Mouse (Mus musculus): ENCODE measurements around the gene Mettl7a3. TPM values are rescaled to one million over a fixed set of nuclear protein-coding genes. Genes with fewer than 3 reads are reported as not detected.
"Not testable (repeated sequence)": the region's sequence is repeated elsewhere in the genome, so short reads cannot be mapped to it uniquely, and the experiment has no call there.

The Mettl7a3 gene
- total and polyA plus RNA-seq, 3 experiments: 0.12 to 0.70 TPM; not detected in 1

GRCm38 (mm10) chr15:100307438-100308096, 27.2 kb upstream of the Mettl7a3 start:
- not testable (repeated sequence) for H3K79me2 ChIP-seq (ENCODE audit: control insufficient read depth, insufficient read depth, low read length, poor library complexity); H3K9ac ChIP-seq (ENCODE audit: control insufficient read depth, low read depth, low read length, poor library complexity, severe bottlenecking); H3K27ac ChIP-seq (ENCODE audit: control insufficient read depth, low read depth, low read length); H3K27me3 ChIP-seq (ENCODE audit: control insufficient read depth in 1 of 2, insufficient read depth in 2 of 2, low read length in 2 of 2); H3K9me3 ChIP-seq (replicated peaks; ENCODE audit: insufficient read depth, low read length)
- TF ChIP-seq ETS1 (IDR thresholded peaks at IDR 0.05; ENCODE audit: low read depth, low read length): 0 out of 2 replicates have a peak, but pooled peaks have one; percentile 16
- peak; percentile 27 to 64 (median 52); a peak in 5 of 6 replicates for TF ChIP-seq CTCF (IDR thresholded peaks at IDR 0.05 in 2 of 3, conservative IDR thresholded peaks at IDR 0.05 in 1 of 3; ENCODE audit: control insufficient read depth in 1 of 3, insufficient read depth in 1 of 3, low read depth in 2 of 3, low read length in 3 of 3, poor library complexity in 1 of 3, severe bottlenecking in 1 of 3)
- TF ChIP-seq SMC3 (IDR thresholded peaks at IDR 0.05; ENCODE audit: low read depth, low read length): peak; percentile 36
- TF ChIP-seq RAD21 (IDR thresholded peaks at IDR 0.05; ENCODE audit: low read depth, low read length): peak; percentile 21
- peaks cover 3 to 21% of the 10 kb centered on the region in 2 experiments for H3K36me3 ChIP-seq (ENCODE audit: control insufficient read depth in 1 of 2, insufficient read depth in 2 of 2, low read length in 2 of 2)
- DNase-seq (ENCODE audit: low read depth, low spot score): peak; percentile 92
- H3K4me1 ChIP-seq (ENCODE audit: control insufficient read depth in 1 of 2, insufficient read depth in 2 of 2, low read length in 2 of 2): peaks cover 18 to 22% of the 10 kb centered on the region in 2 experiments
- 0 out of 4 replicates have a peak overlapping the region, but pooled peaks of 1 of the 2 experiments have one; percentile 14 for H3K4me3 ChIP-seq (ENCODE audit: control insufficient read depth in 1 of 2, insufficient read depth in 1 of 2, low read depth in 2 of 2, low read length in 2 of 2)

- H3K9me3 ChIP-seq (replicated peaks; ENCODE audit: insufficient read depth, low read length): no peaks in the 10 kb centered on the region
- H3K4me1 ChIP-seq (ENCODE audit: control insufficient read depth in 1 of 2, insufficient read depth in 2 of 2, low read length in 2 of 2): peaks cover 0 to 3% of the 10 kb centered on the region in 2 experiments; a peak in 1 of 4 replicates
- H3K79me2 ChIP-seq (ENCODE audit: control insufficient read depth, insufficient read depth, low read length, poor library complexity): no peaks in the 10 kb centered on the region
- no peak for TF ChIP-seq MAZ (IDR thresholded peaks at IDR 0.05; ENCODE audit: low read depth, low read length)
- no peak overlapping the region for H3K27ac ChIP-seq (ENCODE audit: control insufficient read depth, low read depth, low read length)
- H3K4me3 ChIP-seq (ENCODE audit: control insufficient read depth in 1 of 2, insufficient read depth in 1 of 2, low read depth in 2 of 2, low read length in 2 of 2): no peak overlapping the region
- H3K9ac ChIP-seq (ENCODE audit: control insufficient read depth, low read depth, low read length, poor library complexity, severe bottlenecking): no peak overlapping the region
- peaks cover 2 to 4% of the 10 kb centered on the region in 2 experiments; a peak in 3 of 4 replicates for H3K36me3 ChIP-seq (ENCODE audit: control insufficient read depth in 1 of 2, insufficient read depth in 2 of 2, low read length in 2 of 2)
- no peak for DNase-seq (ENCODE audit: low read depth, low spot score)
- H3K27me3 ChIP-seq (ENCODE audit: control insufficient read depth in 1 of 2, insufficient read depth in 2 of 2, low read length in 2 of 2): no peaks in the 10 kb centered on the region
These were observed 22.4 kb upstream of the Mettl7a3 start for GRCm38 (mm10) chr15:100312346-100312745.

GRCm38 (mm10) chr15:100314448-100315145, 20.1 kb upstream of the Mettl7a3 start:
- Histone ChIP-seq H3K9me3 (replicated peaks; ENCODE audit: insufficient read depth, low read length) (no peaks in the 10 kb centered on the region), H3K4me3 (ENCODE audit: control insufficient read depth in 1 of 2, insufficient read depth in 1 of 2, low read depth in 2 of 2, low read length in 2 of 2) (no peak overlapping the region), H3K9ac (ENCODE audit: control insufficient read depth, low read depth, low read length, poor library complexity, severe bottlenecking) (no peak overlapping the region), H3K36me3 (ENCODE audit: control insufficient read depth in 1 of 2, insufficient read depth in 2 of 2, low read length in 2 of 2) (peaks cover 0 to 4% of the 10 kb centered on the region in 2 experiments; a peak in 3 of 4 replicates), H3K79me2 (ENCODE audit: control insufficient read depth, insufficient read depth, low read length, poor library complexity) (no peaks in the 10 kb centered on the region), H3K27me3 (ENCODE audit: control insufficient read depth in 1 of 2, insufficient read depth in 2 of 2, low read length in 2 of 2) (no peaks in the 10 kb centered on the region), H3K27ac (ENCODE audit: control insufficient read depth, low read depth, low read length) (no peak overlapping the region), H3K4me1 (ENCODE audit: control insufficient read depth in 1 of 2, insufficient read depth in 2 of 2, low read length in 2 of 2) (no peaks in the 10 kb centered on the region)
- TF ChIP-seq ZMIZ1 (IDR thresholded peaks at IDR 0.05; ENCODE audit: low read depth, low read length) (no peak), MEF2A (IDR thresholded peaks at IDR 0.05; ENCODE audit: extremely low read depth, insufficient replicate concordance, low read depth, low read length, poor library complexity, severe bottlenecking) (no peak), MXI1 (IDR thresholded peaks at IDR 0.05; ENCODE audit: low read depth, low read length) (no peak), MAX (IDR thresholded peaks at IDR 0.05; ENCODE audit: low read length) (no peak), GABPA (IDR thresholded peaks at IDR 0.05; ENCODE audit: low read depth, low read length) (no peak)
- DNase-seq (ENCODE audit: low read depth, low spot score): no peak

GRCm38 (mm10) chr15:100318014-100318671, 16.6 kb upstream of the Mettl7a3 start:
- not testable (repeated sequence) for H3K36me3 ChIP-seq (ENCODE audit: control insufficient read depth in 1 of 2, insufficient read depth in 2 of 2, low read length in 2 of 2); H3K79me2 ChIP-seq (ENCODE audit: control insufficient read depth, insufficient read depth, low read length, poor library complexity); H3K9ac ChIP-seq (ENCODE audit: control insufficient read depth, low read depth, low read length, poor library complexity, severe bottlenecking); H3K27ac ChIP-seq (ENCODE audit: control insufficient read depth, low read depth, low read length); DNase-seq (ENCODE audit: low read depth, low spot score); H3K27me3 ChIP-seq (ENCODE audit: control insufficient read depth in 1 of 2, insufficient read depth in 2 of 2, low read length in 2 of 2); H3K9me3 ChIP-seq (replicated peaks; ENCODE audit: insufficient read depth, low read length); H3K4me1 ChIP-seq (ENCODE audit: control insufficient read depth in 1 of 2, insufficient read depth in 2 of 2, low read length in 2 of 2); H3K4me3 ChIP-seq (ENCODE audit: control insufficient read depth in 1 of 2, insufficient read depth in 1 of 2, low read depth in 2 of 2, low read length in 2 of 2)

Measured in MEL (cell line).